Mouse (Mus musculus) kidney, postnatal 36 days (tissue): ENCODE measurements at regions not wholly inside any gene's neighbourhood (a gene's known extent, or its start where the extent isn't known, plus 50 kb on each side); places are given as distances from the start of the nearest gene placed in this dataset.

Experiments
- DNase-seq, 2 experiments: peaks; one replicate each; pipeline ENCODE4 v3.0.0; 2021 to 2022; ENCODE audit warnings: mixed read lengths in 2 of 2

DNA sequence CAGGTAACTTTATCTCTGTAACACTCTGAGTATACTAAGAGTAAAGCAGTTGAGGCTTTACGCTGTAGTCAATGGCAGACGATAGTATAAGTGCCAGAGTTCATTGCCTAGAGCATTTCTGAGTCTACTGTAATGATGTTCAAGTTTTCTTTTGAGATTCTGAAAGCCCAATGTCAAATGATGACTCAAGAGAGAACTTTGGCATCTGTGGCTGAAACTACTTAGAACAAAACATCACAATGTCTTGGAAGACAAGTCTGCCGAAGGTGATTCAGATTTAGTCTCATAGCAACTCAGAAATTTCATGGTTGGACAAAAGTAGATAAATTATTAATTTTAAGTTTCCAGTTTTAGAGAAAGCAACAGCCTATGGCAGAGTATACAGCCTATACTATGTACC, 474.2 kb upstream of the A1bg start:
- no peak for DNase-seq

GRCm38 (mm10) chr15:61395296-61395826, 472.5 kb upstream of the A1bg start:
- DNase-seq = peak; percentile 43 to 64

- DNase-seq = no peak
Observed at GRCm38 (mm10) chr15:61380666-61381065, 457.9 kb upstream of the A1bg start.

DNA sequence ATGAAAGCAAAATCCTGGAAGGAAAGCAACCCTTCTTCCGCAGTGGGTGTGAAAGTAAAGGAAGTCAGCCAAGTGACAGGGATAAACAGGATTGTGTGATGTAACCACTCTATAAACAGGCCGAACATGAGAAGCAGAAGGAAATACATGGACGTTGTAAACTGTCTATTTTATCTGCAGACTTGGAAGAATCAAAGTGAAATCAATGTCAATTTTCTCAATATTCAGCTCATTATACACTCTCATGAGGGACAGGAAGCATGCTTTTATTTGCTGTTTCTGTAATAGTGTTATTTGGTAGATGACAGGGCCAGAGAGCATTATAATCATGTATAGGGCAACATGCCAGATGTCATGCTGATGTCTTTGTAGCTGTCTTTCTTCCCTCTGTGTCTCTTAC, 443.5 kb upstream of the A1bg start:
- DNase-seq = no peak

DNA sequence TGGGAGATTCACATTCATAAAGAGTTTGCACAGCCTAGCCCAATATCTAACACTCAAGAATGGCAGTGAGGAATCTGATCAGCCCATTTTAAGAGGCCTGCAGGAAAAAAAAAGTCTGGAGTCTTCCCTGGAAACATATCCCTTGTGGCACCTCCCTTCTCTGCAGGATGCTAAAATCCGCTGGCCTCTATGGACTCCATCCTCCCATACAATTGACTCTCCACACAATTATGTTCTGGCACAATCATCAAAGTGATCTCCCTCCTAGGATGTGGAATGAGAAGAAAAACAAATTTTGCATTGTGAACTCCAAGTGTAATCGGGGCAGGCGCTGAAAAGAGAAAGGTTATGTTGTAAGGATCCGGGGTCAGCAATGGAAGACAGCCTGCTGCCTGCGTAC, 442.7 kb upstream of the A1bg start:
- DNase-seq = no peak

GRCm38 (mm10) chr15:61364461-61364860, 441.6 kb upstream of the A1bg start:
- DNase-seq = no peak

DNA sequence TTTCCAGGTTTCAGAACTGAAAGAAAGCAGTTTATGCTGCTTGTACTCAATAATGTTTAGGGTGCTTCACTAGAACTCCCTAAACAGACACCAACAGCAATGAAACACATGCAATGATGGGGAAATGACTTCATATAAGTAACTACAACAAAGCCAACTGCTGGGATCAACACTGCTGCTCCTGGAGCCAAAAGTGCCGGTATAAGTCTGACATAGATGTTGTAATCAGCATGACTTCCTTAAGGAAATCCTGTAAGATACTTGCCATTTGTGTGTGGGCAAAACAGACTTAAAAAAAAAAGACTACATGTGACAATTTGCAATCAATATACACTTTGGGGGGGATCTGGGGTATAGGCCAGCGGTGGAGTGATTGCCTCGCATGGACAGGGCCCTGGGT, 438.4 kb upstream of the A1bg start:
- DNase-seq = no peak

- DNase-seq = no peak
Observed at GRCm38 (mm10) chr15:61355344-61355743, 432.5 kb upstream of the A1bg start.

DNA sequence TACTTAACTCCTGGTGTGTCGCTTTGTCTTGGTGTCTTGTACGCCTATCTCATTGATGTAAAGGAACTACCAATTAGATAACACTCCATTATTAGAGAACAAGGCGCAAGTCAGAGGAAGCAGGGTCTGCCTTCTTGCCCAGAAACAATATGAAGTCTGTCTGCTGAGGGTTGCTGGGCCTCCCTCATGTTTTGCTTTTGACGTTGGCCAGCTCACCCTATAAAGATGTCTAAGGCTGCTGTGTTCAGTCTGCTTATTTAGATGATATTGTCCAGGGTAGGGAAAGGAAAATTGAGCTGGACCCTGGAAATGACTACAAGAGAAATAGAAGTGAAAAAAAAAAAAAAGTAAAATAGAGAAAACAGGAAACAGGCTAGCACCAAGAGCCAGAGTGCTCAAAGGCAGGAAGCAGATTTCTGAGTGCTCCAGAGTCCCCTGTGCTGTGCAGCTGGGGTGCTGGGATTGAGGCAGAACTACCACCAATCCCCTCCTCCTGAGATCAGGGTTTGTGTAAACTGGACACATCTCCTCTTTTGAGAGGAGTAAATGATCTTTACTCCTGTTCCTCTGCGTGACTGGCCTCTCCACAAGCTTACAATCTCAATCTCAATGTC, 429.0 kb upstream of the A1bg start:
- DNase-seq = no peak

DNA sequence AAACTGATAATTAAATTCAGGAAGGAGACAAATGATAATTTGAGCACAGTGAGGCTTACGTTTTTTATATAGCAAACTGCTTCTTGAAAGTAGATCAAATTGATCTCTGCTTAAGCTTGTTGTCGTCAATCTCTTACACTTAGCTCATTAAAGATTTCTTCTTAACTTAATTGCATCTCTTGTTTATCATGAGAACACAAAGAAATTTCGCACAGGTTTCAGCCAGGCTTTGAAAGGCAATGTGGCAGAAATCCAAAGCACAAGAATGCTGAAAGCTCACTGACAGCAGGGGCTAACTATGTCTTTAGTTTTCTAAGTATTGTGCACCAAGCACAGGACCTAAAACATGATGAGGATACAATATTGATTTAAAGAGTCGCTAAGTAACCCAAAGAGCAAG, 422.3 kb upstream of the A1bg start:
- no peak for DNase-seq

GRCm38 (mm10) chr15:61342618-61343017, 419.8 kb upstream of the A1bg start:
- DNase-seq = no peak

DNA sequence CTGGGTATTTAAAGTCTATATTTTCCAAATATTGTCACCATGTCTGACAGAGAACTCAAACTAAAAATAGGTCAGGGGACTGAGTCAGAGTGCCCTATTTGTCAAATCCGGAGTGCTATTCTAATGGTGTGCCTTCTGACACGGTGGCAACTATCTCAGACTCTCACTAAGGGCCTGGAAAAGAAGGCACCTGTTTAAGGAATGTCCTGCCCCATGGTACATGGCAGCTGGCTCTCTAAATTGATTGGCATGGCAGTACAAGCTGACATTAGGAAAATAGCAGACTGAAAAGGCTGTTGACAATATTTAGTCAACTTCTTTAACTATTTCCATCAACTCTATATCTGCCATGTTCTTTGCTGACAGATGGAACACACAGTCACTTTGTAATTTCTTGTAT, 405.1 kb upstream of the A1bg start:
- no peak for DNase-seq

DNA sequence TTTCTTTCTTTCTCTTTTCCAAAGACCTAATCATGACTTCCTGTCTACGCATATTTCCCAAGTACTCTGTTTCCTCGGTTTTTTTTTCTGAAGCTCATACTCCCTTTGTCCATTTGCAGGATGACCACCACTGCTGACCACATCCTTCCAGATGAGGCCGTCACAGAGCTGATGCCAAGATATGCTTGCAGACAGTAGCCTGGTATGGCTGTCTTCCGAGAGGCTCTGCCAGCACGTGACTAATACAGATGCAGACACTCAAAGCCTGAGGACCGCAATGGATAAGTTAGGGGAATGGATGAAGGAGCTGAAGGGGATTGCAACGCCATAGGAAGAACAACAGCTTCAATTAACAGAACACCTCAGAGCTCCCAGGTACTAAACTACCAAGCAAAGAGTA, 399.4 kb upstream of the A1bg start:
- DNase-seq = no peak

GRCm38 (mm10) chr15:61309452-61310165, 386.8 kb upstream of the A1bg start:
- no peak for DNase-seq

DNA sequence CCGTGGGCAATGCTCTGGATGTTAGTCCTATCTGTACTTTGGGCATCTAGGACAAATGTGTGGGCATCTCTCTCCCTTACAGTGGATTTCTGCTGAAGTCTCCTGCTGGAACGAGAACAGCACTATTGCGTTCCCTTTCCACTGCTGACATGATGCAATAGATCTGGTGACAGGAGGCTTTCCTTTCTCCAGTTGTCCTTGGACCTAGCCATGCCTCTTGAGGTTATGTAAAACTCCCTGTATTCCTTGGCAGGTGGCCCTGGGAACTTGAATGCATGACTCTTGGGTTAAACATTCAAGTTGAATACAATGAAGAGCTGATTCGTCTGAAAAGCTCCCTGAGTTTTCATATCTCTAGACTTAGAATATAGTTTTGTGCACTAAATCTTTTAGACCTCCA, 386.1 kb upstream of the A1bg start:
- peak; percentile 51 to 56 for DNase-seq

- DNase-seq = no peak
Observed at GRCm38 (mm10) chr15:61304546-61304945, 381.7 kb upstream of the A1bg start.

GRCm38 (mm10) chr15:61299796-61300195, 377.0 kb upstream of the A1bg start:
- DNase-seq = peak in 1 of 2 experiments; percentile 8

GRCm38 (mm10) chr15:61297447-61298208, 374.8 kb upstream of the A1bg start:
- DNase-seq = no peak

DNA sequence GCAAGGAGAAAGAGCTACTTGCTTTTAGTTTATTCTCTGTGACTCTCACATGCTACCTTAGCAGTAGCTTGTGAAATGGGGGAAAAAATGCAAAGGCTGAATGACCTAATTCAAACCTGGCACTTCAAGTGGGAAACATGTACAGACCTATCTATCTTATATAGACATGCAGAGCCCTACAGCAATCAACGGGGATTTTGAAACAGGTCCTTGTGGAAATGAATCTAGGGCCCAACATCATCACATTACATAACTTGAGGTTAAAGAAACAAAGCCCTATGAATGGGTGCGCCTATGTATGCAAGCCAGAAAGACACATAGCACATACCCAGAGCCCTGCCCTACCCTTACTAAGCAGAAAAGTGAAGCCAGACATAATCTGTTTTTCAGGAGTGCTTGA, 371.8 kb upstream of the A1bg start:
- no peak for DNase-seq

DNA sequence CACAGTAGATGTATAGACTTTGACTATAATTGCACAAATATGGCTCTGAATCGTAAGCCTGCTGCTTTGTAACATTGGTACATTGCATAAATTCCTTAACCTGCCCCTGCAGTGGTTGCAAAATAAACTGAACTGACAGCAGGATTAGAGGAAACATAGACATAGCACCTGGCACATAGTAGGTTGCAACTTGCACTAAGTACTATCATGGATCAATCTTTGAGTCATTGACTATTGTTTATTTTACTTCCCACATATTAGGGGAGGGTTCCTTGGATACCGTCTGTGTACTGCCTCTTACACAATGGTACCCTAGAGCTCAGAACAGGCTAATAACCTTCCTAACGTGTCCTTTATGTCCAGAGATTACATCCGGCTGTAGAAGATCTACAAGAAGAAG, 371.3 kb upstream of the A1bg start:
- DNase-seq = no peak

DNA sequence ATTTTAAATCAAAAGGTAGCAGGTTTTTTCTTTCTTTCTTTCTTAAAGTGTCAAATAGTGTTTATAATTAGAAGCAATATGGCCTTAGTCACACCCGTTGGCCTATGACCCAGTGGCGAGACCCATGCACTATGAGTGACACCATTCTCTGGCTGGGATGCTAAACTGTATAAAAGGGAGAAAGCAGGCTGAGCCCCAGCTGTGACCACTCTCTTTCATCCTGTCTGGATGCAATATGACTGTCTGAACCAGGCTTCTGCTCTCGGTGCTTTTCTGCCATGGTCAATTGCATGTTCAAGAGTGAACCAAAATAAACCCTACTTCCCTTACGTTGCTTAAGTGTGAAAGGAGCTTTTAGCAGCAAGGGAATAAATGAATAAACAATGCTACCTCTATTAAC, 346.0 kb upstream of the A1bg start:
- DNase-seq = no peak

DNA sequence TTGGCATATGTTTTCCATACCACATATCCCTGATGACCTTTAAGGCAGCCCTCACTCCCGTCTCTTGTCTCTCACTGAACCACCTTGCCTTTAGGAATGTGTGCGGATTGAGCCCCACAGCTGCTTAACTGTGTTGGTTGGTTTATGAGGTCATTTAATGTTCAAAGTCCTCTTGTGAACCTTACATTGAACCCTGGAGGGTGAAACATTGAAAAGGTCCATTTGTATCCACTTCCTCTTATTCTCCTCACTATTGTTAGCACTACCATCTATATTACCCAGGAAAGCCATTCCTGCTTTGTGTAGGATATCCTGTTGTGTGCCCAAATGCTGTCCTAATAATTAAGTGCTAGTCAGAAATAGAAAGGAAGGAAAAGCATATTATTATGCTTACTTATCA, 336.2 kb upstream of the A1bg start:
- DNase-seq = no peak

- DNase-seq = no peak
Observed at GRCm38 (mm10) chr15:61244511-61244910, 321.7 kb upstream of the A1bg start.

DNA sequence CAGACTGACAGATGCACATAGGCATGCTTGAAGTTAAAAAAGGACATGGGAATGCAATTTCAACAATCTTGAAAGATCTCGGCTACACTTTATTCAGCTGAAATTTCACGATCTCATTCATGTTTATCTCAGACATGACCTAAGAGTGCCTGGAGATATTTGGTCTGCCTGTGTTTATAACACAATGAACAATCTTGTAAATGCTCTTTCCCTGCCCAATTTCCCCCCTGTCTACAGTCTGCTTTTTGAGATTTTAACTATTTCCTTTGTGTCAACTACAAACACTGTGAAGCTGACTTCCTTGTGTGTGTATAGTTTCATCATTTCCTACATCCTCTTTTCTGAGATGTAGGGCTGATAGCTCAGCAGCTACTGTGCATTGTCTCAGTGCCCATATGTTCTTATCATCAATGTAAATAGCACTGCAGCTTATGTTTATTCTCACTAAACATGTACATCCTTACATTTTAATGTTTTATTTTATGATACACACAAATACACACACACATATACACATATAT, 319.4 kb upstream of the A1bg start:
- no peak for DNase-seq
